Mouse (Mus musculus): ENCODE measurements around the gene Tspan5. TPM values are rescaled to one million over a fixed set of nuclear protein-coding genes. Genes with fewer than 3 reads are reported as not detected.

The Tspan5 gene
- polyA plus RNA-seq, 1 experiment from 2014 or later: 21.9 TPM

DNA sequence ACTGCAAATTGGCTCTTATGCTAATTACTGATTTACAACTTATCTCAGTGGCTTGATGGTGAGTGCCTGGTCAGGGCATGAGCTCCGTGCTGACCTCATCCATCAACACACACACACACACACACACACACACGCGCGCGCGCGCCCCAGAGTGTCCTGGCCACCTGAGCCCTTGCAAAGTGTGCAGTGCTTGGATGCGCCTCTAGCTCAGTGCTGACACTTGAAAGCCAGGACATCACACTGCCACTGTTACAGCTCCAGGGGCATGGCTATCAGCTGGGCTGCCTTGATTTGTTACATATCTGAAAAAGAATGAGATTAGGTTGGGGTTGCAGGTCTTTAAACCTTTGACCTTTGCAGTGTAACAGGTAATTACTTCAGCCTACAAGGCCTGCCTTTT is 109.9 kb downstream of the Tspan5 start:
- no peak for DNase-seq (ENCODE audit: low spot score)
- WGBS: 79% methylated on average over 8 of the region's 8 CpGs
- no peak for TF ChIP-seq EP300 (optimal IDR thresholded peaks at IDR 0.05)
- TF ChIP-seq CTCF (IDR thresholded peaks at IDR 0.05; ENCODE audit: low read depth): no peak

DNA sequence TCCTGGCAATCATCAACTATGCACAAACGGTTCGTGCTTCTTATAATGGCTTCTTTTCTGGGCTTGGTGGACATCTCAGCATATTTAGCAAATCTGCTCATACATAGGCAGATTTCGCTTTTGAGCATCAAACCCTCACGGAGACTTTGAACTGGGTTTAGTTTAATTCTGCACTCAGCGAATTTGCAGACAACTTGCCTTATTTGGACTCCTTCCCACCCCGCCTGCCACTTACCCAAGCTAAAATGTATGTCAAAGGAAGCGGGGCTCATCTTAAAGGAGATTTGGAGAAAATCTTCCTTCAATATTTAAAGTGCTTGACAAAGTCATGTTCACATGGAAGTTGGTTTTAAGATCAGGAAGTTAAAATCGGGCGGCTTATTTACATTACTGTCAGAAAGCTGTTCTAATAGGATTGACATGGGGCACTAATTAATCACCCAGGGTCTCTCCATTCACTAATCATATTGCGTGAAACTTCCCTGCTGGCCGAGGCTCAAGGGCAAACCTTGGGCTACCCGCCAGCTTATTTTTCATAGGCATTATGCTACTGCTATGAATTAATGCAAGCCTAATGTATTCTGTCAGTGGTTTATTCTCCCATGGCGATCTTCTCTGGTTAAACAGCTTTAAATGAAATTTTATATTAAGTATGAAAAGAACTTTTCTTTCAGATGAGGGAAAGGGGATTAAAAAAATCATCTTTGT is 111.1 kb downstream of the Tspan5 start:
- no peak overlapping the region for H3K4me3 ChIP-seq (ENCODE audit: low read depth, low read length)
- DNase-seq (ENCODE audit: low spot score) (no peak), ATAC-seq (ENCODE audit: low FRiP score, low TSS enrichment) (no peak)
- peak overlapping the region; percentile 40; the same call in 1 of the 2 replicates for H3K27ac ChIP-seq (replicated peaks)
- TF ChIP-seq EP300 (optimal IDR thresholded peaks at IDR 0.05) (no peak), CTCF (IDR thresholded peaks at IDR 0.05; ENCODE audit: low read depth) (no peak)
- H3K27me3 ChIP-seq (ENCODE audit: control insufficient read depth, insufficient read depth, low read length): no peaks in the 10 kb centered on the region
- no peaks in the 10 kb centered on the region for H3K9me3 ChIP-seq (ENCODE audit: control insufficient read depth, low read length)
- H3K36me3 ChIP-seq (ENCODE audit: control insufficient read depth, insufficient read depth, low read length): no peaks in the 10 kb centered on the region
- peak overlapping the region; percentile 20 for H3K4me2 ChIP-seq (replicated peaks; ENCODE audit: low read depth)
- H3K9ac ChIP-seq (ENCODE audit: low read length): no peak overlapping the region
- 29% methylated on average over 13 of the region's 13 CpGs for WGBS
- H3K4me1 ChIP-seq (replicated peaks; ENCODE audit: control insufficient read depth, insufficient read depth): peaks cover 2% of the 10 kb centered on the region; the same call in 1 of the 2 replicates

More for the DNA sequence above, 109.9 kb downstream of the Tspan5 start:
- no peak overlapping the region for H3K9ac ChIP-seq (ENCODE audit: low read length)
- H3K4me3 ChIP-seq (ENCODE audit: low read depth, low read length): no peak overlapping the region
- H3K9me3 ChIP-seq (ENCODE audit: control insufficient read depth, low read length): no peaks in the 10 kb centered on the region
- H3K4me2 ChIP-seq (replicated peaks; ENCODE audit: low read depth): no peak overlapping the region
- no peaks in the 10 kb centered on the region for H3K27me3 ChIP-seq (ENCODE audit: control insufficient read depth, insufficient read depth, low read length)
- H3K27ac ChIP-seq (replicated peaks): no peak overlapping the region
- 0 out of 2 replicates have a peak, but pooled peaks cover 2% of the 10 kb centered on the region for H3K4me1 ChIP-seq (replicated peaks; ENCODE audit: control insufficient read depth, insufficient read depth)
- H3K36me3 ChIP-seq (ENCODE audit: control insufficient read depth, insufficient read depth, low read length): no peaks in the 10 kb centered on the region
- no peak for ATAC-seq (ENCODE audit: low FRiP score, low TSS enrichment)

DNA sequence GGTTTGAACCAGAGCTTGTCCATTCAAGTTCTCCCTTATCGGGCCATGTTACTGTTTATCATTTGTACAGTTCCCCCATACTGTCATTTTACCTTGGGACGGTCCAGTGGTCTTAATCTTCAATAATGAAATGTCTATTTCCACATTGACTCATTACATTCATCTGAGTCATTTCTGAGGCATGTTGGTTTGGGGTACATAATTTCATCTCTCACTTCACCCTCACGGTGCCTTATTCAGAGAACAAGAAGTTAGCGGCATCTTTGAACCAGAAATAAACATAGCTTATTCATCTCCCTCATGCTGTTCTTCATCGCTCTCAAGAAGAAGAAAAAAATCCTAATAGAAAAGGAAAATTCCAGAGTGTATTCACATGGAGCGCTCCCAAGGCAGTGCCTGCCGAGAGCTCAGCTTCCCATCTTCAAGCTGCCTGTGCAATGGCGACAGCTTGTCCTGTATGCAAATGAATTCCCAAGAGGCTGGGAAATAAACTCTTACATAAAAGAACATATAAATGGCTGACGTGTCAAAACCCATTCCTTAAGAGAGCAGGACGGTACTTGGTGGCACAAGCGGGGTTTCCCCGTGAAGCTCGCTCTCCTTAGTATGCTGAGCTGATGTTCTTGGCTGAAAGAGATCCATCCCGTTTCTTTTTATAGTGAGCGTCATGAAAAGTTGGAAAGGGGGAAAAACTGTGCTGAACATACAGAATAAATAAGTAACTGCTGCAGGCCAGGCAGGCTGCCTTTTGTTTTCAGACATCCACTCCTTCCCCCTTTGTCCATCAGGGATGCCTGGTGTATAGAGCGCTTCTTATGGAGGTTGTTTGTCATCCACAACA is 112.2 kb downstream of the Tspan5 start:
- Histone ChIP-seq H3K4me2 (replicated peaks; ENCODE audit: low read depth) (no peak overlapping the region), H3K36me3 (ENCODE audit: control insufficient read depth, insufficient read depth, low read length) (no peaks in the 10 kb centered on the region), H3K9me3 (ENCODE audit: control insufficient read depth, low read length) (no peaks in the 10 kb centered on the region), H3K4me3 (ENCODE audit: low read depth, low read length) (no peak overlapping the region), H3K27me3 (ENCODE audit: control insufficient read depth, insufficient read depth, low read length) (no peaks in the 10 kb centered on the region), H3K9ac (ENCODE audit: low read length) (no peak overlapping the region), H3K4me1 (replicated peaks; ENCODE audit: control insufficient read depth, insufficient read depth) (peaks cover 2% of the 10 kb centered on the region; the same call in 1 of the 2 replicates), H3K27ac (replicated peaks) (no peak overlapping the region)
- no peak for DNase-seq (ENCODE audit: low spot score)
- TF ChIP-seq CTCF (IDR thresholded peaks at IDR 0.05; ENCODE audit: low read depth): no peak
- no peak for TF ChIP-seq EP300 (optimal IDR thresholded peaks at IDR 0.05)
- WGBS: 58% methylated on average over 16 of the region's 16 CpGs
- ATAC-seq (ENCODE audit: low FRiP score, low TSS enrichment): no peak

DNA sequence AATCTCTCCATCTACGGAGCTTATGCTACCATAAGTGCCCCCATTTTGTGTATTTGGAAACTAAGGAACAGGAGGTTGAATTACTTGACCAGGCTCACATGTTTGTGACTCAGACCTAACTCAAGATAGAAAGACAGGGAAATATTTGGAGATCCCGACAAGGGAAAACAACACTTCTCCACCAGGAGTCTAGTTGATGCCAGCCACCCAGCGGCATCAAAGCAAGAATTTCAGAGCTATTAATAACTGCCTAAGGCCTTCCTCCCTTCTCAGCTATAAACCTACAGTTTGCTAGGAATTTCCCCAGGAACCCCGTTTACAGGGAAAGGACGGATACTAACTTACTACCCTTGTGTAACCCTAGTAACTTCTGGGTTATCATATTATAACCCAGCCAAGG is 113.4 kb downstream of the Tspan5 start:
- Histone ChIP-seq H3K27me3 (ENCODE audit: control insufficient read depth, insufficient read depth, low read length) (no peaks in the 10 kb centered on the region), H3K9ac (ENCODE audit: low read length) (no peak overlapping the region), H3K36me3 (ENCODE audit: control insufficient read depth, insufficient read depth, low read length) (no peaks in the 10 kb centered on the region), H3K4me3 (ENCODE audit: low read depth, low read length) (no peak overlapping the region), H3K9me3 (ENCODE audit: control insufficient read depth, low read length) (no peaks in the 10 kb centered on the region), H3K4me1 (replicated peaks; ENCODE audit: control insufficient read depth, insufficient read depth) (peaks cover 2% of the 10 kb centered on the region; the same call in 1 of the 2 replicates), H3K4me2 (replicated peaks; ENCODE audit: low read depth) (no peak overlapping the region), H3K27ac (replicated peaks) (no peak overlapping the region)
- no peak for ATAC-seq (ENCODE audit: low FRiP score, low TSS enrichment)
- TF ChIP-seq EP300 (optimal IDR thresholded peaks at IDR 0.05): no peak
- WGBS: 74% methylated on average over 5 of the region's 5 CpGs
- DNase-seq (ENCODE audit: low spot score): no peak

DNA sequence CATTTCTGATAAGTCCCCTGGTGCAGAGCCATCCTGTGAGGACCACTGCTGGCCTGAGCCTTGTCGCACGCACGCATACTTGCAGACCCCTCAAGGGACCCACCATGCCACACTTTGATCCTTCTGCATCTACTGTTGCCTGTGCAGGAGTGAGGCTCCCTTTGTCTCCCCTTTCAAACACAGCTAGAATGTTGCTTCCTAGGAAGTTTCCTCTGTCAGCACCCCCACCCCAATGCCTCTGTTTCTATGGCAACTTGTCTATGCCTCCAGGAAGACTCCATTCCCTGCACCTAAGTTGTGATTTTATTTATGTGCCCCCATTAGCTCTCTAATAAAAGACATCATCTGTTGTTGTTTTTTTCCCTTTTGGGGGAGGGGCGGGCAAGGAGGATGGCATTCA is 115.0 kb downstream of the Tspan5 start:
- Histone ChIP-seq H3K36me3 (ENCODE audit: control insufficient read depth, insufficient read depth, low read length) (no peaks in the 10 kb centered on the region), H3K4me2 (replicated peaks; ENCODE audit: low read depth) (no peak overlapping the region), H3K4me3 (ENCODE audit: low read depth, low read length) (no peak overlapping the region), H3K9me3 (ENCODE audit: control insufficient read depth, low read length) (no peaks in the 10 kb centered on the region), H3K9ac (ENCODE audit: low read length) (no peak overlapping the region), H3K27ac (replicated peaks) (no peak overlapping the region), H3K4me1 (replicated peaks; ENCODE audit: control insufficient read depth, insufficient read depth) (peaks cover 2% of the 10 kb centered on the region), H3K27me3 (ENCODE audit: control insufficient read depth, insufficient read depth, low read length) (no peaks in the 10 kb centered on the region)
- ATAC-seq (ENCODE audit: low FRiP score, low TSS enrichment) (no peak), DNase-seq (ENCODE audit: low spot score) (no peak)
- no peak for TF ChIP-seq CTCF (IDR thresholded peaks at IDR 0.05; ENCODE audit: low read depth)
- TF ChIP-seq EP300 (optimal IDR thresholded peaks at IDR 0.05): no peak
- WGBS: 90% methylated on average over 4 of the region's 4 CpGs
